Mouse (Mus musculus): ENCODE results near the gene Stk4.

Gene Stk4

DNA sequence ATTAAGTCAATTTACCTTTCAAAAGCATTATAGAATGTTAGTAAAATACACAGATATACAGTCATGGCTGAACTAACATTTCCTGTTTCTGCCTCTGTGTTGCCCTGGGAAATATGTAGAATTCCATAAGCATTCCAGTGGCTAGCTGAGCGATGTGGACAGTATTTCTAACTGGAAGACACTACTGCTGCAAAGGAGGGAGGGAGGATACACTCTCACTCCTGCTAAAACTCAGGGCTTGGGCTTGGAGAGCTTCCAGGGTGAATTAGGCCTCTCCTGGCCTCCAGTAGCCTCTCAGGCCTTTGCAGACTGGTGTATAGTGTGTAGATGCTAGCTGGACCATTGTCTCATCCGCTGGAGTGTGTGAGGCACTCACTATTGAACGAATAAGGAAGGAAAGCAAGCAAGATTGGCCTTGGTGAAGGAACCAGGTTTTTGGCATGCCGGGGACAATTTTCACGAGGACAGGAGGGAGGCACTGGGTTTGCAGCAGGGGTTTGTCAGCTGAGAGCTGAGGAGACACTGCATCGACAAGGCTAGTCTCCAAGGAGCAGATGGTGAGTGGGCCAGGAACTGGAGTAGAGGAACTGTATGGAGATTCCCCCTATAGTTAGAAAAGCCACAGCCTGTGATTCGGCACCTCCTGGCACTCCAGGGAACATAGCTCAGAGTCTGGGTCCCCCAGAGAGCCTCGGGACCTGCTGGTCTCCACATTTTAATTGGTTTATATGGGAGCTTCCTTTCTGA, 104.7 kb downstream of the Stk4 start:
- no peak for DNase-seq

DNA sequence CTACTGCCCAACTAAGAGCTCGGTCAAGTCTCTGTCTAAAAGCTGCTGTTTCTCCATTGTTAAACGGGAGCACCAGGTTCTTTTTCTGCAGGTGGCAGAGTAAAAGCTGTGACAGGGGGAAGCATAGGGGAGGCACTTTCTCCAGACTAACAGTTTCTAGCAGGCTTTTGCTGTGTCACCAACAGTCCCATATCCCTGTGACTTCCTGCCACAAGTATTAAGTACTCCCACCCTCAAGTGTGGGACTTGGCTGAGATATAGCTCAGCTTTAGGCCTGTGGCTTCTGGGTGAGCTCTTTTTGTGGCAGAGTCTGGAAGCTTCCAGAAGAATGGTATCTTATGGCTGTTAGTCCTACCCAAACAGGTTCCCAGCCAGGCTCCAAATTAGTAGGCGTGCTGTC, 105.7 kb downstream of the Stk4 start:
- no peak for DNase-seq

- no peak for DNase-seq
Observed at GRCm38 (mm10) chr2:164177831-164178230, 107.7 kb downstream of the Stk4 start.

GRCm38 (mm10) chr2:164180124-164180523, 110.0 kb downstream of the Stk4 start:
- peak; percentile 48 for DNase-seq

- no peak for DNase-seq
Observed at GRCm38 (mm10) chr2:164180770-164181169, 110.6 kb downstream of the Stk4 start.

DNA sequence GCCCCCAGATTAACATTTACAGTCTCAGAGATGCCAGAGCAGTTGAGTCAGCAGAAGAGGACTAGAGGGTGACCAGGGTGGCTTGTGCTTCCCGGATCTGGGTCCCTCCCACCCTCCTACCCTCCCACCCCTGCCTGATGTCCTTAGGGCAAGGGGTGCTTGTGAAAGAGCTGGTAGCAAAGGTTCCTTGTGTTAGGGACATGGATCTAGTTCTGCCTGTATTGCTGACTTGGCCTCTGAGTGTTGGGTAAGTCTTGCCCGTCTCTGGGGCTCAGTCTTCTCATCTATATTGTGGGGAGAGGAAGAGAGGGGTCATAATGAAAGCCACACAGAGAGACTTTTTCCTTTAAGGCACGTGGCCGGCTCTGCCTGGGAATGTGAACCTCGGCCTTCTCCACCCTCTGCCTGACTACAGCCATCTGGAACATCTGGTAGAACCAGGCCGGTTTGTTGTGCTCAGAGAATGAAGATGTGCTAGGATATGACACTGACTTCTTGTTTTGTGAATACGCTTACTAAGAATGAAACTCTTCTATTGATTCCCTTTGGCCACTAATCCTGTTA, 112.7 kb downstream of the Stk4 start, which contains the start of gene Wfdc5:
TSS of gene Wfdc5 (minus strand) at position 51 of the 564 bp plus-strand sequence.
- DNase-seq: no peak

GRCm38 (mm10) chr2:164183340-164183739, 113.2 kb downstream of the Stk4 start:
- no peak for DNase-seq

- DNase-seq: no peak
Observed at GRCm38 (mm10) chr2:164184145-164184719, 114.1 kb downstream of the Stk4 start.

DNA sequence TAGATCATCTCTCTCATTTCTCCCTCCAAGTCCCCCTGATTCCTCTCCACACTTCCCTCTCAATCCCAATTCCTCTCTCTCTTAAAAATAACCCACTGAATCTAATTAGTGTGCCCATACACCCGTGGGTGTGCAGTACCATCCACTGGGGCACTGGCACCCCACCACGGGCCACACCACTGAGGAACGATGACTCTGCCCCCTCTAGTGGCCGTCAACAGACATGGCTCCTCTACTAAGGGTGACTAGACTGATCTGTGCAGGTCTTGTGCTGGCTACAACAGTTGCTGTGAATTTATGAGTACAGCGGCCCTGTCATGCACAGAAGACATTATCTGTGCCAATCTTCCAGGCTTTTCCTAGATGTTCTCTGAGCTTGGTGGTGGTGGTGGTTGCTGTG, 118.6 kb downstream of the Stk4 start:
- DNase-seq: peak; percentile 30

DNA sequence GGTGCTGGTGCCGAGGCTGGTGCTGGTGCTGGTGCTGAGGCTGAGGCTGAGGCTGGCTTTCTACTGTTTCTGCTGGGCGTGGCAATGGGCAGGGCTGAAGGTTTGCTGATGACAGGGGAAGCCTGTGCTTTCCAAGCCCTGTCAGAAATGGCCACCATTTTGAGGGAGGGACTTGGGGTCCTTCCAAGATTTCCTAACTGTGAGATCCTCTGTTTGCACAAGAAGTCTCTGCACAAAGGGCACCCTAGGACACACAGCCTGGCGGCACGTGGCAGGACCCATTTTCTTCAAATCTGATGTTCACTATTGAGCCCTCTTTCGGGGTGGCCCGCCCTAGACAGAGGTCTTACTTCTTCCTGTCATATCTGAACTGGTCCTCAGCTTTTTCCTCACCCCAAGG, 120.5 kb downstream of the Stk4 start, which contains the start of gene Wfdc12:
TSS of gene Wfdc12 (minus strand) at position 33 of the 400 bp plus-strand sequence.
- no peak for DNase-seq

- no peak for DNase-seq
Observed at GRCm38 (mm10) chr2:164192279-164192678, 122.2 kb downstream of the Stk4 start.

DNA sequence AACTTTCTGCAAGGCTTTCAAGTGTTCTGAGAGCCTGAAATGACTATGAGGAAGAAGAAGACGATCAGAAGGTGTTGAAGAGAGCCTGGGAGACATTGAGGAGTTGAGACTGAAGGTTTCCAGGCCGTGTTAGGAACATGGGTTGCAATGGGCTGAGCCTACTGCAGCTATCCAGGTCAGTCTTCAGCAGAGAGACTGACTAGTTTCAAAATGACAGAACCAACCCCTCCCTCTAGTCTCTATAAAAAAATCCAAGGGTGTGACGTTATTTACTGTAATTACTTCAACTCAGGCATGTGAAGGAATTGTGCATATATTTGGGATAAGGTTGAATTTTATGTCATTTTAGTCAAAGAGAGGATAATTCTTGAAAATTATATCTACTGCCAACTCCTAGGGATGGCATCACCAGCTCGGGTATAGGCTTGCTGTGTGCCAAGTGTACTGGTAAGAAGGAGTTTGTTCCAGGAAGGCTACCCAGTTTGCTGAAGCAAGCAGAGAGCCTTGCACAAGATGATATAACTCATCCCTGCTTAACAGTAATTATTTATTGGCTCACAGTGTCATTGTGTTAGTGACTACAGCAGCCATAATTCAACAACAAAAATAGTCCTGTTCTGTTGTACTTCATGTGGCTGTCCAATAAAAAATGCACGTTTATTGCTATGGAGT, 125.0 kb downstream of the Stk4 start:
- no peak for DNase-seq

- no peak for DNase-seq
Observed at GRCm38 (mm10) chr2:164195971-164196699, 126.0 kb downstream of the Stk4 start.

DNA sequence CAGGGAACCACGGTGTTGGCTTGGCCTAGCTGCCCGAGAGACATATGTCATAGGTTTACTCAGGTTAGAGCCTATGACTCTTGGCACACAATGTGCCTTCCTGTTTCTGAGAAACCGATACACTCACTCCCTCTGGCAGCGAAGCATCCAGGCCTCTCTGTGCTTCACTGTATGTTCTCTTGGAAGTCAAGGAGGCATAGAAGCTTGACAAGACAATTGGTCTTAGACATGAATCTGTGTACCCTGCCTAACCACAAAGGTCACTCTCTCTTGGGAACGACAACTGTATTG, 126.5 kb downstream of the Stk4 start:
- DNase-seq: no peak

DNA sequence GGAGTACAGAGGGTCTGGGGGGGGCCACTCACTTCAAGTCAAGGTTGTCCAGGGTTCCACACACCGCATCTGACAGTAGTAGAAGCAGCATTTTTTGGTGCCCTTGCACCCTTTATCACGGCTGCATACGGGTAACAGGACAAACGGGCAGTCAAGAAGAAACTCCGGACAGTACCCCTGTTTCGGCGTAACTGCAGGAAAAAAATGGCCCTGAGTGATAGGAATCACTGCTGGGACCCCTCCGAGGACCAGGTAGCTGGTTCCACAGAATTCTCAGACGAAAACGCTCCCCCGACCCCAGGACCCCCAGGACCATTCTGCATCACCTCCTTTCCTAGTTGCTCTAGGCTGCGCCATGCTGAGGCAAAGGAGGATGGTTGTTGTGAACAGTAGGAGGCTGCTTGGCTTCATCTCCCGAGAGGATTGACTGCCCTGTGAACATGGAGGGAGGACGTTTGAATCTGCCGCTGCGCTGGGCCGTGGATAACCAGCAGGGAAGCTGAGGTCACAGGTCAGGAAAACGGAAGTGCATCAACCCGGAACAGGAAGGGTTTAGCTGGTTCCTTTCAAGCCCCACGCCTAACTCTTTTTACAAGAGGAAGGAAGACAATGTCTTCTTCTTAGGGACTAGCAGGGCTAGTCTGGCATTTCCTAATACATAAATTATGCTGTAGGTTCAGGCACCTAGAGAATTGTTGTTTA, 129.7 kb downstream of the Stk4 start, which contains the start of gene Wfdc15a:
TSS of gene Wfdc15a (minus strand) at position 505 of the 702 bp plus-strand sequence.
- no peak for DNase-seq
